Mouse (Mus musculus) lung, postnatal 0 days (tissue): ENCODE data around the gene Inca1.

Experiments used
- CTCF ChIP-seq: IDR thresholded peaks from 2 replicates; pipeline ENCODE4 v1.5.1; 2016; ENCODE audit warnings: antibody characterized with exemption, mild to moderate bottlenecking
- EP300 ChIP-seq: IDR thresholded peaks from 2 replicates; pipeline ENCODE4 v1.6.1; 2016; ENCODE audit warnings: antibody characterized with exemption, mild to moderate bottlenecking, control low read depth

- TF ChIP-seq CTCF: no peak
- no peak for TF ChIP-seq EP300
Measured at GRCm38 (mm10) chr11:70747876-70748545, 48.1 kb upstream of the Inca1 start.
